12 mouse cellular contexts compared by ENCODE assay signal in genomic region chr15:8816501-8817368, GRCm38 (mm10).
DNase-seq lines count a peak whose midpoint lies in the region; ATAC-seq lines count a peak whose summit lies in the region.
"Had no signal": no experiment of that assay in that cellular context is flagged by ENCODE, and none has a peak within 500 bp of the region (broad histone marks: within the 10 kb centered on the region; RNA-seq: fewer than 3 reads in every experiment).

No protein-coding gene starts in this region.

- H3K36me3 ChIP-seq in forebrain, embryonic 13.5 days (ENCODE audit: poor library complexity, severe bottlenecking): no peaks in the 10 kb centered on the region
- H3K36me3 ChIP-seq in forebrain, embryonic 11.5 days (ENCODE audit: control insufficient read depth, insufficient read depth, low read length): no peaks in the 10 kb centered on the region
- H3K36me3 ChIP-seq in intestine, embryonic 16.5 days (ENCODE audit: control insufficient read depth, insufficient read depth, low read length): no peaks in the 10 kb centered on the region
- H3K36me3 ChIP-seq in midbrain, embryonic 16.5 days (ENCODE audit: control insufficient read depth, insufficient read depth, low read length): no peaks in the 10 kb centered on the region

- H3K4me2 ChIP-seq in forebrain, embryonic 13.5 days: no peak overlapping the region
- no peak overlapping the region for H3K4me2 ChIP-seq in forebrain, embryonic 11.5 days (ENCODE audit: low read depth, low read length, severe bottlenecking)
- H3K4me2 ChIP-seq in intestine, embryonic 16.5 days (ENCODE audit: low read depth, low read length): no peak overlapping the region
- H3K4me2 ChIP-seq in midbrain, embryonic 16.5 days (ENCODE audit: low read length): no peak overlapping the region

- no peak for DNase-seq in forebrain, embryonic 11.5 days (ENCODE audit: low spot score)
- DNase-seq in R1 (ENCODE audit: low read depth, low spot score): peak; percentile 33
- DNase-seq in spleen, postnatal 4 days (ENCODE audit: low spot score in 2 of 2): no peak
- DNase-seq in right cerebral cortex, adult 18-20 months: no peak
- no peak for DNase-seq in frontal cortex, postnatal 25 days (ENCODE audit: low spot score in 2 of 2)
- DNase-seq: cerebellum, postnatal 36 days; heart, postnatal 14 days; lung, adult 18-20 months had no signal

- H3K9ac ChIP-seq in forebrain, embryonic 13.5 days: no peak overlapping the region
- no peak overlapping the region for H3K9ac ChIP-seq in forebrain, embryonic 11.5 days (ENCODE audit: low read length)
- no peak overlapping the region for H3K9ac ChIP-seq in intestine, embryonic 16.5 days (ENCODE audit: low read depth, low read length)
- no peak overlapping the region for H3K9ac ChIP-seq in midbrain, embryonic 16.5 days (ENCODE audit: low read depth, low read length)

- H3K4me1 ChIP-seq in forebrain, embryonic 13.5 days: peaks cover 32% of the 10 kb centered on the region
- 0 out of 2 replicates have a peak, but pooled peaks cover 4% of the 10 kb centered on the region for H3K4me1 ChIP-seq in forebrain, embryonic 11.5 days (replicated peaks; ENCODE audit: control insufficient read depth, insufficient read depth, low read length)
- no peaks in the 10 kb centered on the region for H3K4me1 ChIP-seq in intestine, embryonic 16.5 days (ENCODE audit: control insufficient read depth, insufficient read depth, low read length)
- peaks cover 5% of the 10 kb centered on the region for H3K4me1 ChIP-seq in midbrain, embryonic 16.5 days (ENCODE audit: control insufficient read depth, insufficient read depth, low read length)

- peak overlapping the region; percentile 60; the same call in 1 of the 2 replicates for H3K27ac ChIP-seq in forebrain, embryonic 13.5 days
- H3K27ac ChIP-seq in forebrain, embryonic 11.5 days (ENCODE audit: low read depth, low read length): no peak overlapping the region
- no peak overlapping the region for H3K27ac ChIP-seq in intestine, embryonic 16.5 days (ENCODE audit: low read length)
- H3K27ac ChIP-seq in midbrain, embryonic 16.5 days (ENCODE audit: low read length): peak overlapping the region; percentile 17; the same call in 1 of the 2 replicates

- no peaks in the 10 kb centered on the region for H3K9me3 ChIP-seq in forebrain, embryonic 13.5 days (replicated peaks)
- H3K9me3 ChIP-seq in forebrain, embryonic 11.5 days (ENCODE audit: control insufficient read depth, low read length): no peaks in the 10 kb centered on the region
- H3K9me3 ChIP-seq in intestine, embryonic 16.5 days (ENCODE audit: control insufficient read depth, low read length): no peaks in the 10 kb centered on the region
- H3K9me3 ChIP-seq in midbrain, embryonic 16.5 days (replicated peaks; ENCODE audit: control insufficient read depth, low read length, poor library complexity, severe bottlenecking): no peaks in the 10 kb centered on the region

- no peaks in the 10 kb centered on the region for H3K27me3 ChIP-seq in forebrain, embryonic 13.5 days
- no peaks in the 10 kb centered on the region for H3K27me3 ChIP-seq in forebrain, embryonic 11.5 days (ENCODE audit: control insufficient read depth, insufficient read depth, low read length)
- H3K27me3 ChIP-seq in intestine, embryonic 16.5 days (replicated peaks; ENCODE audit: control insufficient read depth, insufficient read depth, low read length): no peaks in the 10 kb centered on the region
- H3K27me3 ChIP-seq in midbrain, embryonic 16.5 days (ENCODE audit: control insufficient read depth, insufficient read depth, low read depth, low read length): no peaks in the 10 kb centered on the region

- ATAC-seq in forebrain, embryonic 13.5 days: no peak
- no peak for ATAC-seq in forebrain, embryonic 11.5 days (replicated peaks; ENCODE audit: low FRiP score)
- ATAC-seq in intestine, embryonic 16.5 days: peak; percentile 42; the same call in 1 of the 2 replicates
- peak; percentile 57; the same call in 1 of the 2 replicates for ATAC-seq in midbrain, embryonic 16.5 days

- no peak overlapping the region for H3K4me3 ChIP-seq in forebrain, embryonic 13.5 days
- H3K4me3 ChIP-seq in forebrain, embryonic 11.5 days (ENCODE audit: low read depth, low read length): no peak overlapping the region
- H3K4me3 ChIP-seq in intestine, embryonic 16.5 days (ENCODE audit: low read length): no peak overlapping the region
- H3K4me3 ChIP-seq in midbrain, embryonic 16.5 days (ENCODE audit: low read depth, low read length): no peak overlapping the region
- H3K4me3 ChIP-seq: myocyte had no signal

- 50% methylated on average over 10 of the region's 10 CpGs for WGBS in forebrain, embryonic 13.5 days
- 60% methylated on average over 10 of the region's 10 CpGs for WGBS in forebrain, embryonic 11.5 days
- WGBS in intestine, embryonic 16.5 days: 56% methylated on average over 10 of the region's 10 CpGs
- 43% methylated on average over 10 of the region's 10 CpGs for WGBS in midbrain, embryonic 16.5 days

Comparison
In these comparisons a context has a peak if more than half of its experiments do, and no peak if none do; other contexts are left out.
1. H3K27ac ChIP-seq: peak in forebrain, embryonic 13.5 days (single experiment) and midbrain, embryonic 16.5 days (single experiment); none in forebrain, embryonic 11.5 days (single experiment) and intestine, embryonic 16.5 days (single experiment).
2. ATAC-seq: peak in intestine, embryonic 16.5 days (single experiment) and midbrain, embryonic 16.5 days (single experiment); none in forebrain, embryonic 13.5 days (single experiment) and forebrain, embryonic 11.5 days (single experiment).